Mouse (Mus musculus) kidney, embryonic 14.5 days (tissue): ENCODE results near the gene Vps16. TPM values are rescaled to one million over a fixed set of nuclear protein-coding genes. Genes with fewer than 3 reads are reported as not detected.

Source experiments
- ATAC-seq: fragments of 200-750 bp; cut with Nextera tagmentation; 2 replicates; pipeline ENCODE4 v1.8.0; 2017; ENCODE audit warnings: moderate number of reproducible peaks, mild to moderate bottlenecking, moderate TSS enrichment, moderate library complexity; ENCODE audit not compliant: low FRiP score, low TSS enrichment
- H3K27ac ChIP-seq: fragments of 300-500 bp; sonication (generic); 2 replicates; pipeline ENCODE4 v1.5.1; 2014; ENCODE audit warnings: low read depth, mild to moderate bottlenecking, low read length, moderate library complexity, mixed read lengths
- H3K27me3 ChIP-seq: fragments of 300-500 bp; sonication (generic); 2 replicates; pipeline ENCODE4 v1.6.1; 2014; ENCODE audit warnings: mild to moderate bottlenecking, low read length; ENCODE audit not compliant: control insufficient read depth, insufficient read depth
- H3K36me3 ChIP-seq: fragments of 300-500 bp; sonication (generic); 2 replicates; pipeline ENCODE4 v1.6.1; 2014; ENCODE audit warnings: low read length, mixed read lengths; ENCODE audit not compliant: control insufficient read depth, insufficient read depth
- H3K4me1 ChIP-seq: fragments of 300-500 bp; sonication (generic); 2 replicates; pipeline ENCODE4 v1.6.1; 2014; ENCODE audit warnings: low read length, mixed read lengths; ENCODE audit not compliant: control insufficient read depth, insufficient read depth
- H3K4me2 ChIP-seq: fragments of 300-500 bp; sonication (generic); replicated peaks from 2 replicates; pipeline ENCODE4 v1.6.1; 2014; ENCODE audit warnings: low read depth, mild to moderate bottlenecking, low read length
- H3K4me3 ChIP-seq: fragments of 300-500 bp; sonication (generic); 2 replicates; pipeline ENCODE4 v1.5.1; 2014; ENCODE audit warnings: mild to moderate bottlenecking, low read length
- H3K9ac ChIP-seq: fragments of 300-500 bp; sonication (generic); 2 replicates; pipeline ENCODE4 v1.6.1; 2014; ENCODE audit warnings: low read depth, mild to moderate bottlenecking, low read length, moderate library complexity
- H3K9me3 ChIP-seq: fragments of 300-500 bp; sonication (generic); 2 replicates; pipeline ENCODE4 v1.6.1; 2016; ENCODE audit warnings: low read length; ENCODE audit not compliant: control insufficient read depth
- WGBS: fragments of 180-500 bp; shearing (Covaris S2); extraction: QIAGEN DNeasy Blood & Tissue Kit; methylation state at CpG from one replicate; pipeline ENCODE4 v1.1.7; 2014; 5-methylcytosine and 5-hydroxymethylcytosine counted together
- polyA plus RNA-seq: library from polyadenylated mRNA; unstranded; fragments of >200 nt; fragmentation: Nextera tagmentation; extraction: Ambion mirVana; gene quantifications from 2 replicates; pipeline ENCODE4 v1.2.1, GENCODE M21; 2014

Vps16 gene
- polyA plus RNA-seq, 1 experiment from 2014 or later: 79.2 TPM

DNA sequence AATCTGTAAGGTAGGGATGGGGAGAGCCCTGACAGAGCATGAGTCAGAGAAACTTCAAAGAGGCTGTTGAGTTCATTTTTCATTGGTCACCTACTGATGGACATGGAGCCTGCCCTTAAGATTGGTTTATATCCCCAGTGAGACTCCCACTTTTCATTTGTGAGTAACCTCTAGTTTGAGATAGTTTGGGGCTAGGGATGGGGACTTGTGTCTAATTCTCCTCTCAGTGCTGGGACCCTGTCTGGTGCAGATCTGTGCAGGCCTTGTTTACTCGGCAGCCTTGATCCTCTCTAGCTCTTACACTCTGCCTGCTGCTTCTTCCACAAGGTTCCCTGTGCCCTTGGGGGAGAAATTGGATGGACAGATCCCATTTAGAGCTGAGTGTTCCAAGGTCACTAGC lies 60.1 kb downstream of the Vps16 start:
- Histone ChIP-seq H3K36me3 (no peaks in the 10 kb centered on the region), H3K27me3 (no peaks in the 10 kb centered on the region), H3K4me3 (no peak overlapping the region), H3K4me1 (no peaks in the 10 kb centered on the region), H3K4me2 (no peak overlapping the region), H3K27ac (no peak overlapping the region), H3K9ac (no peak overlapping the region), H3K9me3 (no peaks in the 10 kb centered on the region)
- ATAC-seq: no peak
- 89% methylated on average over 1 of the region's 1 CpGs for WGBS

DNA sequence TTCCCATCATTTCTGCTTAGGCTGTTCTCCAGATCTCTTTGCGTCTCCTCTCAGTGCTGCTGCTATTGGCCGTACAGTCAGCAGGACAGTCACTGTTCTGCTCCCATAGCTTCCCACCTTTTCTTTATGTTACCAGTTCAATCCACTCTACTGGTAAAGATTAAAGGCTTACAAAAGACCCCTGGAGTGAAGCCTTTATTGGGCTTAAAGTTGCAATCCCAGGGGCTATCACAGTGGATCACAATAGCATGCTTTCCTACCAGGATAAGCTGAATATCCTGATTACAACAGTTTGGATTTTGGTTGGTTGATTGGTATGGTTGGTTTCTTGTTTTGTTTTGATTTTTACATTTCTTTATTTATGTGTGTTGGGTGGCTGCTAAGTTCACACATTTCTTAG lies 63.9 kb downstream of the Vps16 start:
- 80% methylated on average over 2 of the region's 2 CpGs for WGBS

GRCm38 (mm10) chr2:130488600-130488999 lies 64.5 kb downstream of the Vps16 start:
- H3K27ac ChIP-seq: no peak overlapping the region
- no peak overlapping the region for H3K9ac ChIP-seq
- H3K36me3 ChIP-seq: no peaks in the 10 kb centered on the region
- H3K4me3 ChIP-seq: no peak overlapping the region
- ATAC-seq: no peak
- H3K4me2 ChIP-seq: no peak overlapping the region
- WGBS: 89% methylated on average over 4 of the region's 4 CpGs
- no peaks in the 10 kb centered on the region for H3K4me1 ChIP-seq
- no peaks in the 10 kb centered on the region for H3K27me3 ChIP-seq
- H3K9me3 ChIP-seq: no peaks in the 10 kb centered on the region

More for the DNA sequence above, 63.9 kb downstream of the Vps16 start:
- Histone ChIP-seq H3K4me2 (no peak overlapping the region), H3K9me3 (no peaks in the 10 kb centered on the region), H3K36me3 (no peaks in the 10 kb centered on the region), H3K4me3 (no peak overlapping the region), H3K27me3 (no peaks in the 10 kb centered on the region), H3K9ac (no peak overlapping the region), H3K4me1 (no peaks in the 10 kb centered on the region), H3K27ac (no peak overlapping the region)
- ATAC-seq: no peak

GRCm38 (mm10) chr2:130491162-130491561 lies 67.0 kb downstream of the Vps16 start:
- H3K9ac ChIP-seq: no peak overlapping the region
- no peak for ATAC-seq
- no peaks in the 10 kb centered on the region for H3K4me1 ChIP-seq
- no peak overlapping the region for H3K4me2 ChIP-seq
- WGBS: 51% methylated on average over 4 of the region's 4 CpGs
- H3K9me3 ChIP-seq: no peaks in the 10 kb centered on the region
- H3K4me3 ChIP-seq: no peak overlapping the region
- H3K27me3 ChIP-seq: no peaks in the 10 kb centered on the region
- no peaks in the 10 kb centered on the region for H3K36me3 ChIP-seq
- no peak overlapping the region for H3K27ac ChIP-seq

- no peak overlapping the region for H3K4me2 ChIP-seq
- 31% methylated on average over 7 of the region's 7 CpGs for WGBS
- no peak overlapping the region for H3K9ac ChIP-seq
- no peaks in the 10 kb centered on the region for H3K4me1 ChIP-seq
- no peaks in the 10 kb centered on the region for H3K36me3 ChIP-seq
- no peak overlapping the region for H3K27ac ChIP-seq
- H3K27me3 ChIP-seq: no peaks in the 10 kb centered on the region
- H3K4me3 ChIP-seq: no peak overlapping the region
- H3K9me3 ChIP-seq: no peaks in the 10 kb centered on the region
- ATAC-seq: no peak
Measured at GRCm38 (mm10) chr2:130491587-130491986, 67.4 kb downstream of the Vps16 start.

Other genes with a start within 250 kb of the Vps16 start
- 753 and 776 TPM in 2 replicates for gene Snrpb, start 244.9 kb upstream of the Vps16 start, polyA plus RNA-seq
- not detected in 2 replicates for gene Tmc2, start 229.1 kb upstream of the Vps16 start, polyA plus RNA-seq
- gene Nop56, start 149.9 kb upstream of the Vps16 start, polyA plus RNA-seq: 311 and 354 TPM in 2 replicates
- 175 and 181 TPM in 2 replicates for gene Idh3b, start 139.8 kb upstream of the Vps16 start, polyA plus RNA-seq
- 2.8 and 3.1 TPM in 2 replicates for gene Ebf4, start 129.2 kb upstream of the Vps16 start, polyA plus RNA-seq
- 51.6 and 63.8 TPM in 2 replicates for gene Cpxm1, start 26.8 kb upstream of the Vps16 start, polyA plus RNA-seq
- not detected in 2 replicates for gene Gm28372, start 19.1 kb upstream of the Vps16 start, polyA plus RNA-seq
- gene 1700020A23Rik, start 19.1 kb upstream of the Vps16 start, polyA plus RNA-seq: 0.40 TPM in 1 of 2 replicates, not detected in the other
- gene Tmem239, start 17.9 kb upstream of the Vps16 start, polyA plus RNA-seq: not detected in 2 replicates
- gene Pced1a, start 362 bp downstream of the Vps16 start, polyA plus RNA-seq: 13.0 and 15.0 TPM in 2 replicates
- 64.3 and 107 TPM in 2 replicates for gene Ptpra, start 25.9 kb downstream of the Vps16 start, polyA plus RNA-seq
- 99.1 and 111 TPM in 2 replicates for gene Mrps26, start 139.4 kb downstream of the Vps16 start, polyA plus RNA-seq
- not detected in 2 replicates for gene Oxt, start 151.8 kb downstream of the Vps16 start, polyA plus RNA-seq
- gene Avp, start 158.2 kb downstream of the Vps16 start, polyA plus RNA-seq: not detected in 2 replicates
- gene Fastkd5, start 205.7 kb downstream of the Vps16 start, polyA plus RNA-seq: 9.8 and 22.5 TPM in 2 replicates
- gene Ubox5, start 205.7 kb downstream of the Vps16 start, polyA plus RNA-seq: 13.0 and 16.2 TPM in 2 replicates
- gene Lzts3, start 218.5 kb downstream of the Vps16 start, polyA plus RNA-seq: 3.7 and 4.7 TPM in 2 replicates
- 53.5 and 55.2 TPM in 2 replicates for gene Ddrgk1, start 240.3 kb downstream of the Vps16 start, polyA plus RNA-seq
- 120 and 121 TPM in 2 replicates for gene Itpa, start 243.3 kb downstream of the Vps16 start, polyA plus RNA-seq